Mouse (Mus musculus) neural tube, embryonic 15.5 days (tissue): ENCODE measurements around the gene H2-Ob. TPM values are rescaled to one million over a fixed set of nuclear protein-coding genes. Genes with fewer than 3 reads are reported as not detected.
A peak's percentile ranks its signal among the peaks of the same experiment; 100 is the strongest.
"Not testable (repeated sequence)": the region's sequence is repeated elsewhere in the genome, so short reads cannot be mapped to it uniquely, and the experiment has no call there.

Experiments
- ATAC-seq: fragments of 200-750 bp; cut with Nextera tagmentation; 2 replicates; pipeline ENCODE4 v1.8.0; 2017; ENCODE audit warnings: mild to moderate bottlenecking, moderate TSS enrichment, moderate library complexity; ENCODE audit not compliant: low FRiP score
- H3K27ac ChIP-seq: fragments of 300-500 bp; sonication (generic); replicated peaks from 2 replicates; pipeline ENCODE4 v1.5.1; 2015; ENCODE audit warnings: mild to moderate bottlenecking, inconsistent platforms
- H3K27me3 ChIP-seq: fragments of 300-500 bp; sonication (generic); replicated peaks from 2 replicates; pipeline ENCODE4 v1.6.1; 2015; ENCODE audit warnings: inconsistent platforms
- H3K36me3 ChIP-seq: fragments of 300-500 bp; sonication (generic); 2 replicates; pipeline ENCODE4 v1.6.1; 2015; ENCODE audit warnings: inconsistent platforms
- H3K4me1 ChIP-seq: fragments of 300-500 bp; sonication (generic); 2 replicates; pipeline ENCODE4 v1.6.1; 2015; ENCODE audit warnings: inconsistent platforms
- H3K4me2 ChIP-seq: fragments of 300-500 bp; sonication (generic); 2 replicates; pipeline ENCODE4 v1.6.1; 2015; ENCODE audit warnings: inconsistent platforms, mild to moderate bottlenecking, moderate library complexity
- H3K4me3 ChIP-seq: fragments of 300-500 bp; sonication (generic); replicated peaks from 2 replicates; pipeline ENCODE4 v1.5.1; 2015; ENCODE audit warnings: mild to moderate bottlenecking, inconsistent platforms
- H3K9ac ChIP-seq: fragments of 300-500 bp; sonication (generic); replicated peaks from 2 replicates; pipeline ENCODE4 v1.6.1; 2015; ENCODE audit warnings: mild to moderate bottlenecking, inconsistent platforms
- H3K9me3 ChIP-seq: fragments of 300-500 bp; sonication (generic); replicated peaks from 2 replicates; pipeline ENCODE4 v1.6.1; 2016; ENCODE audit warnings: inconsistent platforms
- WGBS: fragments of 180-500 bp; shearing (Covaris S2); methylation state at CpG from one replicate; pipeline ENCODE4 v1.1.7; 2015; ENCODE audit warnings: mixed read lengths; 5-methylcytosine and 5-hydroxymethylcytosine counted together
- polyA plus RNA-seq: library from polyadenylated mRNA; unstranded; fragments of >200 nt; fragmentation: Nextera tagmentation; extraction: Ambion mirVana; gene quantifications from 2 replicates; pipeline ENCODE4 v1.2.1, GENCODE M21; 2015

H2-Ob gene
- polyA plus RNA-seq, 1 experiment from 2014 or later = 0.08 TPM

- H3K27ac ChIP-seq = no peak overlapping the region
- no peak overlapping the region for H3K4me3 ChIP-seq
- H3K4me1 ChIP-seq = peaks cover 13% of the 10 kb centered on the region
- no peaks in the 10 kb centered on the region for H3K36me3 ChIP-seq
- ATAC-seq = no peak
- H3K9me3 ChIP-seq = no peaks in the 10 kb centered on the region
- H3K9ac ChIP-seq = no peak overlapping the region
- peaks cover 72% of the 10 kb centered on the region for H3K27me3 ChIP-seq
- no peak overlapping the region for H3K4me2 ChIP-seq
- 55% methylated on average over 3 of the region's 3 CpGs for WGBS
Measured at GRCm38 (mm10) chr17:34209680-34210079, 29.0 kb upstream of the H2-Ob start.

GRCm38 (mm10) chr17:34210599-34210998 lies 28.1 kb upstream of the H2-Ob start:
- no peak overlapping the region for H3K9ac ChIP-seq

GRCm38 (mm10) chr17:34211746-34212365 lies 26.8 kb upstream of the H2-Ob start:
- Histone ChIP-seq H3K4me2 (peak overlapping the region; percentile 19; the same call in 1 of the 2 replicates), H3K27me3 (peaks cover 59% of the 10 kb centered on the region)
- WGBS = 23% methylated on average over 23 of the region's 23 CpGs

More at GRCm38 (mm10) chr17:34210599-34210998, 28.1 kb upstream of the H2-Ob start:
- 86% methylated on average over 3 of the region's 3 CpGs for WGBS
- Histone ChIP-seq H3K4me3 (no peak overlapping the region), H3K36me3 (no peaks in the 10 kb centered on the region), H3K9me3 (no peaks in the 10 kb centered on the region), H3K27ac (no peak overlapping the region), H3K4me2 (no peak overlapping the region), H3K4me1 (peaks cover 4% of the 10 kb centered on the region; the same call in 1 of the 2 replicates), H3K27me3 (peaks cover 69% of the 10 kb centered on the region)
- ATAC-seq = no peak

GRCm38 (mm10) chr17:34213936-34214335 lies 24.8 kb upstream of the H2-Ob start:
- H3K4me3 ChIP-seq = peak overlapping the region; percentile 16; the same call in 1 of the 2 replicates
- H3K4me1 ChIP-seq = peaks cover 4% of the 10 kb centered on the region; the same call in 1 of the 2 replicates
- peak overlapping the region; percentile 38 for H3K4me2 ChIP-seq
- peaks cover 46% of the 10 kb centered on the region for H3K27me3 ChIP-seq
- no peak for ATAC-seq
- 49% methylated on average over 21 of the region's 21 CpGs for WGBS
- H3K9ac ChIP-seq = no peak overlapping the region
- H3K36me3 ChIP-seq = no peaks in the 10 kb centered on the region
- H3K9me3 ChIP-seq = no peaks in the 10 kb centered on the region
- H3K27ac ChIP-seq = no peak overlapping the region

More at GRCm38 (mm10) chr17:34211746-34212365, 26.8 kb upstream of the H2-Ob start:
- ATAC-seq = no peak
- Histone ChIP-seq H3K4me3 (no peak overlapping the region), H3K9ac (no peak overlapping the region), H3K9me3 (no peaks in the 10 kb centered on the region), H3K36me3 (no peaks in the 10 kb centered on the region), H3K4me1 (peaks cover 4% of the 10 kb centered on the region; the same call in 1 of the 2 replicates), H3K27ac (no peak overlapping the region)

- H3K9ac ChIP-seq = no peak overlapping the region
- ATAC-seq = no peak
- no peak overlapping the region for H3K4me3 ChIP-seq
- peaks cover 4% of the 10 kb centered on the region; the same call in 1 of the 2 replicates for H3K4me1 ChIP-seq
- H3K27ac ChIP-seq = no peak overlapping the region
- H3K9me3 ChIP-seq = no peaks in the 10 kb centered on the region
- H3K4me2 ChIP-seq = no peak overlapping the region
- peaks cover 43% of the 10 kb centered on the region for H3K27me3 ChIP-seq
- 87% methylated on average over 12 of the region's 12 CpGs for WGBS
- no peaks in the 10 kb centered on the region for H3K36me3 ChIP-seq
Measured at GRCm38 (mm10) chr17:34215176-34215575, 23.5 kb upstream of the H2-Ob start.

- H3K4me3 ChIP-seq = no peak overlapping the region
- H3K9ac ChIP-seq = no peak overlapping the region
- no peak overlapping the region for H3K27ac ChIP-seq
- peaks cover 24% of the 10 kb centered on the region for H3K27me3 ChIP-seq
- no peaks in the 10 kb centered on the region for H3K36me3 ChIP-seq
- H3K9me3 ChIP-seq = no peaks in the 10 kb centered on the region
- H3K4me2 ChIP-seq = no peak overlapping the region
- 89% methylated on average over 8 of the region's 8 CpGs for WGBS
- no peak for ATAC-seq
- no peaks in the 10 kb centered on the region; the same call in 1 of the 2 replicates for H3K4me1 ChIP-seq
Measured at GRCm38 (mm10) chr17:34217216-34217928, 21.3 kb upstream of the H2-Ob start.

GRCm38 (mm10) chr17:34217986-34218385 lies 20.7 kb upstream of the H2-Ob start:
- Histone ChIP-seq H3K27me3 (peaks cover 18% of the 10 kb centered on the region), H3K9me3 (no peaks in the 10 kb centered on the region), H3K4me2 (no peak overlapping the region), H3K36me3 (no peaks in the 10 kb centered on the region), H3K9ac (no peak overlapping the region), H3K4me3 (no peak overlapping the region), H3K27ac (no peak overlapping the region), H3K4me1 (no peaks in the 10 kb centered on the region; the same call in 1 of the 2 replicates)
- no peak for ATAC-seq
- 92% methylated on average over 5 of the region's 5 CpGs for WGBS

GRCm38 (mm10) chr17:34218675-34219074 lies 20.0 kb upstream of the H2-Ob start:
- no peaks in the 10 kb centered on the region for H3K9me3 ChIP-seq
- peaks cover 14% of the 10 kb centered on the region for H3K27me3 ChIP-seq
- H3K27ac ChIP-seq = no peak overlapping the region
- no peak overlapping the region for H3K4me2 ChIP-seq
- H3K36me3 ChIP-seq = no peaks in the 10 kb centered on the region
- H3K4me3 ChIP-seq = no peak overlapping the region
- H3K9ac ChIP-seq = no peak overlapping the region
- H3K4me1 ChIP-seq = no peaks in the 10 kb centered on the region; the same call in 1 of the 2 replicates
- no peak for ATAC-seq
- WGBS = 78% methylated on average over 11 of the region's 11 CpGs

- H3K9ac ChIP-seq, H3K4me3 ChIP-seq, H3K9me3 ChIP-seq, H3K36me3 ChIP-seq, H3K27ac ChIP-seq, H3K4me2 ChIP-seq, H3K4me1 ChIP-seq, ATAC-seq: not testable (repeated sequence)
- WGBS = 90% methylated on average over 7 of the region's 11 CpGs
- H3K27me3 ChIP-seq = peaks cover 10% of the 10 kb centered on the region
Measured at GRCm38 (mm10) chr17:34219096-34219495, 19.6 kb upstream of the H2-Ob start.

GRCm38 (mm10) chr17:34219801-34220200 lies 18.9 kb upstream of the H2-Ob start:
- H3K27me3 ChIP-seq, H3K9ac ChIP-seq, H3K9me3 ChIP-seq, H3K27ac ChIP-seq, H3K36me3 ChIP-seq, ATAC-seq, H3K4me3 ChIP-seq, H3K4me2 ChIP-seq, H3K4me1 ChIP-seq: not testable (repeated sequence)
- 96% methylated on average over 3 of the region's 7 CpGs for WGBS

- not testable (repeated sequence) for H3K4me1 ChIP-seq, H3K9ac ChIP-seq, H3K4me2 ChIP-seq, H3K27me3 ChIP-seq, H3K4me3 ChIP-seq, H3K9me3 ChIP-seq, ATAC-seq, H3K27ac ChIP-seq, H3K36me3 ChIP-seq
- WGBS = 98% methylated on average over 6 of the region's 16 CpGs
Measured at GRCm38 (mm10) chr17:34220401-34220800, 18.3 kb upstream of the H2-Ob start.

- H3K9me3 ChIP-seq = no peaks in the 10 kb centered on the region
- no peak for ATAC-seq
- H3K4me3 ChIP-seq = no peak overlapping the region
- no peak overlapping the region for H3K9ac ChIP-seq
- no peak overlapping the region for H3K4me2 ChIP-seq
- no peak overlapping the region for H3K27ac ChIP-seq
- H3K36me3 ChIP-seq = no peaks in the 10 kb centered on the region
- no peaks in the 10 kb centered on the region for H3K27me3 ChIP-seq
- 94% methylated on average over 3 of the region's 3 CpGs for WGBS
- H3K4me1 ChIP-seq = no peaks in the 10 kb centered on the region
Measured at GRCm38 (mm10) chr17:34224816-34225215, 13.9 kb upstream of the H2-Ob start.
